Mouse (Mus musculus) neural tube, embryonic 12.5 days (tissue): Measurements from ENCODE around the gene Gstp1. TPM values are rescaled to one million over a fixed set of nuclear protein-coding genes. Genes with fewer than 3 reads are reported as not detected.
"Not testable (repeated sequence)": the region's sequence is repeated elsewhere in the genome, so short reads cannot be mapped to it uniquely, and the experiment has no call there.

Source experiments
- ATAC-seq: fragments of 200-750 bp; cut with Nextera tagmentation; 2 replicates; pipeline ENCODE4 v1.8.0; 2017; ENCODE audit warnings: low read depth, mild to moderate bottlenecking, moderate TSS enrichment, moderate library complexity; ENCODE audit not compliant: low FRiP score
- H3K27ac ChIP-seq: fragments of 300-500 bp; sonication (generic); 2 replicates; pipeline ENCODE4 v1.5.1; 2016
- H3K27me3 ChIP-seq: fragments of 300-500 bp; sonication (generic); replicated peaks from 2 replicates; pipeline ENCODE4 v1.6.1; 2016; ENCODE audit warnings: mild to moderate bottlenecking
- H3K36me3 ChIP-seq: fragments of 300-500 bp; sonication (generic); 2 replicates; pipeline ENCODE4 v1.6.1; 2016; ENCODE audit warnings: mild to moderate bottlenecking
- H3K4me1 ChIP-seq: fragments of 300-500 bp; sonication (generic); 2 replicates; pipeline ENCODE4 v1.6.1; 2016
- H3K4me2 ChIP-seq: fragments of 300-500 bp; sonication (generic); replicated peaks from 2 replicates; pipeline ENCODE4 v1.6.1; 2016; ENCODE audit warnings: mild to moderate bottlenecking
- H3K4me3 ChIP-seq: fragments of 300-500 bp; sonication (generic); 2 replicates; pipeline ENCODE4 v1.5.1; 2016
- H3K9ac ChIP-seq: fragments of 300-500 bp; sonication (generic); 2 replicates; pipeline ENCODE4 v1.6.1; 2016; ENCODE audit warnings: mild to moderate bottlenecking
- H3K9me3 ChIP-seq: fragments of 300-500 bp; sonication (generic); 2 replicates; pipeline ENCODE4 v1.6.1; 2016; ENCODE audit warnings: mild to moderate bottlenecking
- WGBS: fragments of 180-500 bp; shearing (Covaris S2); methylation state at CpG from one replicate; pipeline ENCODE4 v1.1.7; 2016; 5-methylcytosine and 5-hydroxymethylcytosine counted together
- polyA plus RNA-seq: library from polyadenylated mRNA; unstranded; fragments of >200 nt; fragmentation: Nextera tagmentation; extraction: Ambion mirVana; gene quantifications from 2 replicates; pipeline ENCODE4 v1.2.1, GENCODE M21; 2016

Gene Gstp1
- polyA plus RNA-seq, 1 experiment from 2014 or later: 349 TPM

GRCm38 (mm10) chr19:4071406-4071805 lies 33.6 kb upstream of the Gstp1 start:
- WGBS: 97% methylated on average over 6 of the region's 6 CpGs

GRCm38 (mm10) chr19:4070756-4071155 lies 33.0 kb upstream of the Gstp1 start:
- H3K4me3 ChIP-seq: no peak overlapping the region
- H3K9ac ChIP-seq: no peak overlapping the region
- ATAC-seq: no peak
- no peaks in the 10 kb centered on the region for H3K36me3 ChIP-seq
- H3K4me1 ChIP-seq: no peaks in the 10 kb centered on the region
- no peak overlapping the region for H3K4me2 ChIP-seq
- no peak overlapping the region for H3K27ac ChIP-seq
- H3K9me3 ChIP-seq: no peaks in the 10 kb centered on the region
- no peaks in the 10 kb centered on the region for H3K27me3 ChIP-seq
- WGBS: 85% methylated on average over 8 of the region's 8 CpGs

More at GRCm38 (mm10) chr19:4071406-4071805, 33.6 kb upstream of the Gstp1 start:
- Histone ChIP-seq H3K36me3 (no peaks in the 10 kb centered on the region), H3K27me3 (no peaks in the 10 kb centered on the region), H3K9ac (no peak overlapping the region), H3K4me2 (no peak overlapping the region), H3K4me1 (no peaks in the 10 kb centered on the region), H3K4me3 (no peak overlapping the region), H3K27ac (no peak overlapping the region), H3K9me3 (no peaks in the 10 kb centered on the region)
- no peak for ATAC-seq

DNA sequence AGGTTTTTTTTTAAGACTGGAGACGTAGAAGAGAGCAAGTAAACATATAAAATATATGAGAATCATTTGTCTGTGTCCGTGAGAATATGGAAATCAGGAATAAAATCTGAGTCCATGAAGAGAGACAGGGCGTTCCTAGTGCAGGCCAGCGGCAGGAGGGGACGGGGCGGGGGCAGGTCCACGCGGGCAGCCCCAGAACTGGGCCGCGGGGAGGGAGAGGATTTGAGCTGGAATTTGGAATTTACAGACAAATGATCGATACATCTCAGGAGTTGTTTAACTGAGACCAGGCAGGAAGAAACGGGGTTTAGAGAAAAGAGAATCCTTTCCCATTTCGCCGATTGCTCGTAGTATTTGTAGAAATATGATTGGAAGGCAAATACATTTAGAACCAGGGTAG lies 32.5 kb upstream of the Gstp1 start:
- Histone ChIP-seq H3K4me2 (no peak overlapping the region), H3K4me1 (no peaks in the 10 kb centered on the region), H3K27me3 (no peaks in the 10 kb centered on the region), H3K36me3 (no peaks in the 10 kb centered on the region), H3K9ac (no peak overlapping the region), H3K9me3 (no peaks in the 10 kb centered on the region), H3K4me3 (no peak overlapping the region), H3K27ac (no peak overlapping the region)
- ATAC-seq: no peak
- 83% methylated on average over 15 of the region's 15 CpGs for WGBS

DNA sequence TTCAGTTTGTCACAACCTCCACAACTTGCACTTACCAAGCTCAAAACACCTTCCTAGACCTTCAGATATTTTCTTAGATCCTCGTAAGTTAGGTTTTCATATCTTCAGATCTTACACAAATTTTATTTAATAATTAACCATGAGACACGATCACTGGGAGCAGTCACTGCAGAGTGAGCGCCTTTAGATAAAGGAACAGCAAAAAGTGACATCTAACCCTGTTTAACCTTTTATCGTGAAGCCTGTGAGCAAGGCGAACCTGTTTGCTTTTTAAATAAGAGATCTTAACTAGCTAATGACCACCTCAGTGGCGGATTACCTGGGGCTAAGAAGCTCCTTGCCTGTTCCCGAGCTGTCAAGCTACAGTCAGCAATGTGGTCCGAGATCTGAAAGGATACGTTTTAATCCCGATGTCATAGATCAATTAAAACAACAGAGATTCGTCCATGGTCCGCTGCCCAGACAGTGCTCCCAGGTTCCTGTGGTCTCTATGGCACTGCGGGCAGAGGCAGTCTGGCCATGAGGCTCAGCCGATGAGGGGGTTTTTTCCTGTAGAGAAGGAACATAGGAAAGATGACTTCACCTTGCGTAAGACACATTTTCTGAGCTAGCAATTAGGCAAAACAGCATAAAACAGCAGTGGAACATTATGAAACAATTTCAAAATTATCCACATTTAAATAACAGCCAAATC lies 31.1 kb upstream of the Gstp1 start:
- H3K27ac ChIP-seq: no peak overlapping the region
- no peak overlapping the region for H3K9ac ChIP-seq
- no peak for ATAC-seq
- no peak overlapping the region for H3K4me3 ChIP-seq
- WGBS: 80% methylated on average over 15 of the region's 15 CpGs
- no peak overlapping the region for H3K4me2 ChIP-seq
- H3K9me3 ChIP-seq: no peaks in the 10 kb centered on the region
- H3K36me3 ChIP-seq: no peaks in the 10 kb centered on the region
- no peaks in the 10 kb centered on the region for H3K4me1 ChIP-seq
- H3K27me3 ChIP-seq: no peaks in the 10 kb centered on the region

DNA sequence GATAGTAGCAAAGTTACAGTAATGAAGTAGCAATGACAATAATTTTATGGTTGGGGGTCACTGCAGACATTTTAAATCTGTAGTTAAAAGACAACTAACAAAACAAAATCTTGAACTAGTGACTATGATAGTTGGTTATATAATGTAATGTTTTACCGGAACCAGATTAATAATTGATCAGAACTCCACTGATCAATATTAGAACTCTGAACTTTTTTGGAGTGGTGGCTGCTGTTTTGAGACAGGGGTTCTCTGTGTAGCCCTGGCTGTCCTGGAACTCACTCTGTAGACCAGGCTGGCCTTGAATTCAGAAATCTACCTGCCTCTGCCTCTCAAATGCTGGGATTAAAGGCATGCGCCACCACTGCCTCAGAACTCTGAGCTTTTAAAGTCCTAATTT lies 30.5 kb upstream of the Gstp1 start:
- not testable (repeated sequence) for H3K27me3 ChIP-seq, H3K4me3 ChIP-seq, H3K9ac ChIP-seq, H3K4me1 ChIP-seq, H3K4me2 ChIP-seq, H3K9me3 ChIP-seq, H3K27ac ChIP-seq, H3K36me3 ChIP-seq, ATAC-seq
- WGBS: 93% methylated on average over 2 of the region's 2 CpGs

DNA sequence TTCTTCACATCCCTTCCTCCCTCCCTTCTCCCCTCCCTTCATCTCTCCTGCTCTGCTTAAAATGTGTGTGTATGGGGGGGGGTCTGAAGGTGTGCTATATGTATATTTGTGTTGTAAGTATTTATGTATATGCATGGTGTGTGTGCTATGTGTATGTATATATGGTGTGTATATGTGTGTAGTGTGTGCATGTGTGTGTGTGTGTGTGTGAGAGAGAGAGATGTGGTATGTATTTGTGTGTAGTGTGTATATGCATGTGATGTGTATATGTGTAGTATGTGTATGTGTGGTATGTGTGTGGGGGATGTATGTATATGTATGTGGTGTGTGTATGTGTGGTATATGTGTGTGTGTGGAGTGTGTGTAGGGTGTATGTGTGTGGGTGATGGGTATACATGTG lies 29.1 kb upstream of the Gstp1 start:
- H3K27me3 ChIP-seq: no peaks in the 10 kb centered on the region
- H3K9ac ChIP-seq: no peak overlapping the region
- H3K27ac ChIP-seq: no peak overlapping the region
- H3K4me1 ChIP-seq: no peaks in the 10 kb centered on the region
- no peak overlapping the region for H3K4me2 ChIP-seq
- no peaks in the 10 kb centered on the region for H3K9me3 ChIP-seq
- ATAC-seq: no peak
- H3K4me3 ChIP-seq: no peak overlapping the region
- H3K36me3 ChIP-seq: no peaks in the 10 kb centered on the region

- no peaks in the 10 kb centered on the region for H3K4me1 ChIP-seq
- no peak overlapping the region for H3K27ac ChIP-seq
- no peaks in the 10 kb centered on the region for H3K36me3 ChIP-seq
- no peak overlapping the region for H3K9ac ChIP-seq
- H3K27me3 ChIP-seq: no peaks in the 10 kb centered on the region
- H3K4me2 ChIP-seq: no peak overlapping the region
- ATAC-seq: no peak
- 91% methylated on average over 6 of the region's 6 CpGs for WGBS
- no peaks in the 10 kb centered on the region for H3K9me3 ChIP-seq
- no peak overlapping the region for H3K4me3 ChIP-seq
Measured at GRCm38 (mm10) chr19:4066280-4066679, 28.5 kb upstream of the Gstp1 start.

- not testable (repeated sequence) for H3K9me3 ChIP-seq, H3K27me3 ChIP-seq, H3K4me2 ChIP-seq, ATAC-seq, H3K9ac ChIP-seq, H3K36me3 ChIP-seq, H3K27ac ChIP-seq, H3K4me3 ChIP-seq, H3K4me1 ChIP-seq
- 61% methylated on average over 7 of the region's 11 CpGs for WGBS
Measured at GRCm38 (mm10) chr19:4064501-4064900, 26.7 kb upstream of the Gstp1 start.

- not testable (repeated sequence) for H3K4me2 ChIP-seq, H3K9me3 ChIP-seq, H3K4me1 ChIP-seq, H3K27me3 ChIP-seq, H3K9ac ChIP-seq, H3K4me3 ChIP-seq, H3K27ac ChIP-seq, ATAC-seq, H3K36me3 ChIP-seq
- 84% methylated on average over 4 of the region's 4 CpGs for WGBS
Measured at GRCm38 (mm10) chr19:4063357-4063756, 25.6 kb upstream of the Gstp1 start.

DNA sequence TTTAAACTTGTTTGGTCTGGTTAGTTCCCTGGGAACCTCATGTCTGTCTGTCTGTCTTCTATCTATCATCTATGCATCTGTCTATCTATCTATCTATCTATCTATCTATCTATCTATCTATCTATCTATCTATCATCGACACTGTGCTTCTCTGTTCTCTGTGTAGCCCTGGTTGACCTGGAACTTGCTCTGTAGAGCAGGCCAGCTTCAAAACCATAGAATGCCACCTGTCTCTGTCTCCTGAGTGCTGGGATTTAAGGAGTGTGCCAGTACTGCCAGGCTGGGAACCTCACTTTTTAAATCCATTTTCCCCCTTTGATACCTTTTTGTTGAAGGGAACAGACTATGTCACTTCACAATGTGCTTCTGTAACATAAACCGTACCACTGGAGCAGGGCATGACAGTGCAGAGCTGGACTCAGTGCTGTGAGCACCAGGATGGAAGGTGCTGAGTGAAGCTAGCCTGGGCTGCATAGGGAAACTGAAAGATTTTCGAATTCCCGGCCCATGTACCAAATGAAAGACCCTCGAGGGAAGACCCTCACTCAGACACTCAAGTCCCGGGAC lies 23.2 kb upstream of the Gstp1 start:
- ATAC-seq: no peak
- no peaks in the 10 kb centered on the region for H3K9me3 ChIP-seq
- no peak overlapping the region for H3K27ac ChIP-seq
- WGBS: 90% methylated on average over 6 of the region's 6 CpGs
- H3K9ac ChIP-seq: no peak overlapping the region
- no peaks in the 10 kb centered on the region for H3K27me3 ChIP-seq
- H3K4me2 ChIP-seq: no peak overlapping the region
- H3K4me1 ChIP-seq: no peaks in the 10 kb centered on the region
- H3K4me3 ChIP-seq: no peak overlapping the region
- H3K36me3 ChIP-seq: no peaks in the 10 kb centered on the region

DNA sequence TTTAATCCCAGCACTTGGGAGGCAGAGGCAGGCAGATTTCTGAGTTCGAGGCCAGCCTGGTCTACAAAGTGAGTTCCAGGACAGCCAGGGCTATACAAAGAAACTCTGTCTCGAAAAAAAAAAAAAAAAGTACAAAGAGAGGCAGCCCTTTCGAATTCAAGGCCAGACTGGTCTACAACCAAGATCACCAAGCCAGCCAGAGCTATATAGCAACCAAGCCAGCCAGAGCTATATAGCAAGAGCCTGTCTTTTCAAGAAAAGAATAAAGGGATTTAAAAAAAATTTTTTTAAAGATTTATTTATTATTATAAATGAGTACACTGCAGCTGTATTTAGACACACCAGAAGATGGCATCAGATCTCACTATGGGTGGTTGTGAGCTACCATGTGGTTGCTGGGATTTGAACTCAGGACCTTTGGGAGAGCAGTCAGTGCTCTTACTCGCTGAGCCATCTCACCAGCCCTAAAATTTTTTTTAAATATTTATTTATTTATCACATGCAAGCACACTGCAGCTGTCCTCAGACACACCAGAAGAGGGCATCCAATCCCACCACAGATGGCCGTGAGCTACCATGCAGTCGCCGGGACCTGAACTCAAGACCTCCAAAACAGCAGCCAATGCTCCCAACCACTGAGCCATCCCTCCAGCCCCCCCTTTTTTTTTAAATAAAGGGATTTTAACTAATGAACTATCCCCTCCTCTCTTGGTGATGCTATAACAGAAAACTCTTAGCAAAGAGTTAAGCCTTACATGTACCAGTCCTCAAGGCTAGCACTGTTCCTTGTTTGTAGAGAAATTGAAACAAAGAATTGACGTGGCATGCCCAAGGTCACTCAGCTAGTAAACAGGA lies 22.5 kb upstream of the Gstp1 start:
- 85% methylated on average over 8 of the region's 8 CpGs for WGBS

DNA sequence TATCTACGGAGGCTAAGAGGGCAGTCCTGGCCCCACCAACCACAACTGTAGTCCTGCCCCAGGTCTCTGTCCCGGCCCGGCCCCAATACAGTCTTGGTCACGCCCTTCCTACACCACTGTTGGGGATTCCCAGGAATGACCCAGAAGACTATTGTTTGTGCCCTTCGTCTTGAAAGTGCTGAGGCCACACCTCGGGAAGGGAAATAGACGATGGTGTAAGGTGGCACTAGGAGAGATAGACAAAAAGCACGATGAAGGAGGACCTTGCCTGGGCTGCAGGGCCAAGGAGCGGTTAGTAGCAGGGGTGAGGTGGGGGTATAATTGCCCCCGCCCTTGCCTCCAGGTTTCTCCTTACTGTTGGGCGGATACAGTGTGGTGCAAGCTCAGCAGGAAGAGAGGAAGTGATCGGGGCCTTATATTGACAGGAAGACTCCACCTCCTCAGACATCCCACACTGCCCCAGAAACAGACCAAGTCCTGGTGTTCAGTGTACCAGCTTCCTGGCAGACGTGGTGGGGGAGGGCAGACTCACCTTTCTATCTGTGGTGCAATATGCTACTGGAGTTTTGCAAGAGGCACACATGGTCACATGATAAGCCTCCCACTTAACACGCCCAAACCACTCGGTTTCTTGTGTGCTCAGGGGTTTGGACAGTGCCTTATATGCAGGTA lies 21.4 kb upstream of the Gstp1 start, which contains the start of gene Gstp3:
Gstp3 (minus strand) TSS at position 501 of the 672 bp plus-strand sequence.
- ATAC-seq: no peak

More for the DNA sequence above, 22.5 kb upstream of the Gstp1 start:
- H3K27ac ChIP-seq, H3K9me3 ChIP-seq, H3K4me1 ChIP-seq, ATAC-seq, H3K4me3 ChIP-seq, H3K4me2 ChIP-seq, H3K27me3 ChIP-seq, H3K9ac ChIP-seq, H3K36me3 ChIP-seq: not testable (repeated sequence)

More for the DNA sequence above, 21.4 kb upstream of the Gstp1 start, which contains the start of gene Gstp3:
- no peaks in the 10 kb centered on the region for H3K27me3 ChIP-seq
- no peaks in the 10 kb centered on the region for H3K36me3 ChIP-seq
- H3K4me3 ChIP-seq: no peak within 1 kb of the TSS
- H3K9ac ChIP-seq: no peak within 1 kb of the TSS
- 84% methylated on average over 15 of the region's 15 CpGs for WGBS
- no peaks in the 10 kb centered on the region for H3K4me1 ChIP-seq
- no peaks in the 10 kb centered on the region for H3K9me3 ChIP-seq
- H3K4me2 ChIP-seq: no peak within 1 kb of the TSS
- H3K27ac ChIP-seq: no peak within 1 kb of the TSS
